Comparison of ENCODE assay signal across 30 mouse cellular contexts in genomic region chr8:35111130-35111529, GRCm38 (mm10).
DNase-seq lines count a peak whose midpoint lies in the region; ATAC-seq and TF ChIP-seq lines count a peak whose summit lies in the region.
"Had no signal": no experiment of that assay in that cellular context is flagged by ENCODE, and none has a peak within 500 bp of the region (broad histone marks: within the 10 kb centered on the region; RNA-seq: fewer than 3 reads in every experiment).

No protein-coding gene starts in this region.

- H3K4me2 ChIP-seq in heart, embryonic 12.5 days, result peak overlapping the region; percentile 13; the same call in 1 of the 2 replicates
- 0 out of 2 replicates have a peak overlapping the region, but pooled peaks have one; percentile 8 for H3K4me2 ChIP-seq in heart, postnatal 0 days (ENCODE audit: low read depth, low read length)
- H3K4me2 ChIP-seq: embryonic facial prominence, embryonic 13.5 days; forebrain, embryonic 15.5 days; hindbrain, embryonic 15.5 days; kidney, embryonic 15.5 days; limb, embryonic 13.5 days; liver, embryonic 11.5 days; midbrain, embryonic 12.5 days; neural tube, embryonic 13.5 days had no signal

- peaks cover 13% of the 10 kb centered on the region; the same call in 1 of the 2 replicates for H3K9me3 ChIP-seq in heart, embryonic 12.5 days (replicated peaks)
- H3K9me3 ChIP-seq in heart, postnatal 0 days (replicated peaks; ENCODE audit: control insufficient read depth, low read length), result no peaks in the 10 kb centered on the region
- H3K9me3 ChIP-seq: embryonic facial prominence, embryonic 13.5 days; forebrain, embryonic 15.5 days; hindbrain, embryonic 15.5 days; kidney, embryonic 15.5 days; neural tube, embryonic 13.5 days had no signal

- H3K27me3 ChIP-seq in heart, embryonic 12.5 days (replicated peaks), result no peaks in the 10 kb centered on the region
- no peaks in the 10 kb centered on the region for H3K27me3 ChIP-seq in heart, postnatal 0 days (ENCODE audit: control insufficient read depth, insufficient read depth, low read length)
- H3K27me3 ChIP-seq: embryonic facial prominence, embryonic 13.5 days; forebrain, embryonic 15.5 days; hindbrain, embryonic 15.5 days; kidney, embryonic 15.5 days; limb, embryonic 13.5 days; midbrain, embryonic 12.5 days; neural tube, embryonic 13.5 days had no signal

- H3K27ac ChIP-seq in heart, embryonic 12.5 days (ENCODE audit: poor library complexity, severe bottlenecking), result no peak overlapping the region
- peak overlapping the region; percentile 49 for H3K27ac ChIP-seq in heart, postnatal 0 days (ENCODE audit: low read depth)
- H3K27ac ChIP-seq: embryonic facial prominence, embryonic 13.5 days; forebrain, embryonic 10.5 days; forebrain, embryonic 15.5 days; hindbrain, embryonic 10.5 days; hindbrain, embryonic 15.5 days; kidney, embryonic 15.5 days; layer of hippocampus, adult 2 months; left cerebral cortex, adult 2 months; limb, embryonic 13.5 days; midbrain, embryonic 12.5 days; neural tube, embryonic 13.5 days; stomach, postnatal 0 days had no signal

- H3K9ac ChIP-seq in heart, embryonic 12.5 days, result no peak overlapping the region
- H3K9ac ChIP-seq in heart, postnatal 0 days (replicated peaks; ENCODE audit: low read depth, low read length), result no peak overlapping the region
- H3K9ac ChIP-seq: embryonic facial prominence, embryonic 13.5 days; forebrain, embryonic 15.5 days; hindbrain, embryonic 15.5 days; kidney, embryonic 15.5 days; limb, embryonic 13.5 days; midbrain, embryonic 12.5 days; neural tube, embryonic 13.5 days had no signal

- DNase-seq in heart, postnatal 25 days (ENCODE audit: low spot score), result no peak
- DNase-seq in heart, postnatal 0 days (ENCODE audit: low spot score), result peak; percentile 66
- DNase-seq in heart, adult 18-20 months, result no peak
- peak; percentile 41 for DNase-seq in lung, postnatal 10 days
- DNase-seq in lung, adult 18-20 months, result no peak
- peak; percentile 3 for DNase-seq in lung, postnatal 36 days
- DNase-seq in kidney, postnatal 4 days, result no peak
- DNase-seq: adrenal gland, postnatal 14 days; cerebellum, adult 11-12 months; cerebellum, postnatal 10 days; gastrocnemius, postnatal 36 days; kidney, adult 18-20 months; kidney, postnatal 25 days; right cerebral cortex, postnatal 4 days; thymus, adult 18-20 months; thymus, postnatal 25 days had no signal

- no peak for TF ChIP-seq EP300 in heart, postnatal 0 days (IDR thresholded peaks at IDR 0.05; ENCODE audit: low read depth)

- intact Hi-C loops in heart, postnatal 25 days (cut with DNase I), result no loop called here

- peaks cover 14% of the 10 kb centered on the region for H3K4me1 ChIP-seq in heart, embryonic 12.5 days (replicated peaks)
- peaks cover 25% of the 10 kb centered on the region for H3K4me1 ChIP-seq in heart, postnatal 0 days (ENCODE audit: control insufficient read depth, insufficient read depth)
- H3K4me1 ChIP-seq: forebrain, embryonic 10.5 days; forebrain, embryonic 15.5 days; hindbrain, embryonic 10.5 days; hindbrain, embryonic 15.5 days; kidney, embryonic 15.5 days; limb, embryonic 13.5 days; midbrain, embryonic 12.5 days had no signal

- ATAC-seq in heart, embryonic 12.5 days (ENCODE audit: insufficient number of reproducible peaks, low FRiP score), result no peak
- ATAC-seq in heart, postnatal 0 days (ENCODE audit: insufficient read depth, low read depth), result peak; percentile 15; the same call in 1 of the 2 replicates
- ATAC-seq: forebrain, embryonic 15.5 days had no signal

- TF ChIP-seq CTCF in heart, postnatal 0 days (IDR thresholded peaks at IDR 0.05; ENCODE audit: low read depth), result no peak

- no peak overlapping the region for H3K4me3 ChIP-seq in heart, embryonic 12.5 days
- H3K4me3 ChIP-seq in heart, postnatal 0 days (ENCODE audit: low read depth, low read length), result no peak overlapping the region
- H3K4me3 ChIP-seq: embryonic facial prominence, embryonic 13.5 days; forebrain, embryonic 10.5 days; forebrain, embryonic 15.5 days; hindbrain, embryonic 10.5 days; hindbrain, embryonic 15.5 days; kidney, embryonic 15.5 days; layer of hippocampus, adult 2 months; left cerebral cortex, adult 2 months; limb, embryonic 13.5 days; midbrain, embryonic 12.5 days; neural tube, embryonic 13.5 days had no signal

- H3K36me3 ChIP-seq in heart, embryonic 12.5 days, result no peaks in the 10 kb centered on the region
- no peaks in the 10 kb centered on the region for H3K36me3 ChIP-seq in heart, postnatal 0 days (replicated peaks; ENCODE audit: control insufficient read depth, insufficient read depth, low read length)
- H3K36me3 ChIP-seq: embryonic facial prominence, embryonic 13.5 days; forebrain, embryonic 10.5 days; forebrain, embryonic 15.5 days; hindbrain, embryonic 10.5 days; hindbrain, embryonic 15.5 days; kidney, embryonic 15.5 days; limb, embryonic 13.5 days; midbrain, embryonic 12.5 days; neural tube, embryonic 13.5 days had no signal

- WGBS in heart, embryonic 12.5 days, result 40% methylated on average over 7 of the region's 7 CpGs
- 21% methylated on average over 7 of the region's 7 CpGs for WGBS in heart, postnatal 0 days

Comparison
In these comparisons a context has a peak if more than half of its experiments do, and no peak if none do; other contexts are left out.
1. DNase-seq: peak in heart, postnatal 0 days (single experiment), lung, postnatal 10 days (single experiment) and lung, postnatal 36 days (single experiment); none in heart, postnatal 25 days (single experiment), heart, adult 18-20 months (0 of 2), lung, adult 18-20 months (0 of 2) and kidney, postnatal 4 days (0 of 2).